Comparison of ENCODE assay signal across 9 mouse cellular contexts in the genomic region with DNA sequence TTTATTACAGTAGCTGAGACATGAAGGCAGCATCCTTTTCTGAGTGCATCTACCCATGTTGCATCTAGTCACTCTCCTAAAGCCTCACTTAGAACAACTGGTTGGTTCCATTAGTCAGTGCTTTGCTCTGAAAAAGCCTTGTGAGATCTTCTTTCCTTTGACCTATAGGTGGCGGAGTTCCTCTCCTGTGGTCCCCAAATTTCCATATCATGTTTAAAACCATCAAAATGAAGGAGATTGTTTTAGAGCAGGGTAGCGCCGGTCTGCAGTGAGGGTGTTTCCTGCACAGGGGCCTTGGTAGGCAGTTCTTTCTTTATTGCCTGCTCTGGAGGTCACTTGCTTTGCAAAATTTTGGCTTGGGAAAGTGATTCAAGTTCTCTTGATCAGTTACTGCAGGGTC. TPM values are rescaled to one million over a fixed set of nuclear protein-coding genes. Genes with fewer than 3 reads are reported as not detected.
DNase-seq lines count a peak whose midpoint lies in the region; ATAC-seq lines count a peak whose summit lies in the region.
"Had no signal": no experiment of that assay in that cellular context is flagged by ENCODE, and none has a peak within 500 bp of the region (broad histone marks: within the 10 kb centered on the region; RNA-seq: fewer than 3 reads in every experiment).

No protein-coding gene starts in this region.

- peak; percentile 12 for DNase-seq in adrenal gland, postnatal 10 days
- no peak for DNase-seq in adrenal gland, postnatal 36 days
- peak; percentile 21 for DNase-seq in kidney, adult 9 months
- no peak for DNase-seq in left cerebral cortex, adult 9 months (ENCODE audit: low spot score in 2 of 2)
- DNase-seq in heart, adult 11 months, result no peak

- no peaks in the 10 kb centered on the region for H3K4me1 ChIP-seq in kidney, embryonic 14.5 days (ENCODE audit: control insufficient read depth, insufficient read depth, low read length)

- no peak overlapping the region for H3K27ac ChIP-seq in kidney, embryonic 14.5 days (ENCODE audit: low read depth, low read length)
- H3K27ac ChIP-seq: heart, embryonic 13.5 days had no signal

- ATAC-seq in kidney, embryonic 14.5 days (ENCODE audit: low FRiP score, low TSS enrichment), result no peak
- peak; percentile 73 for ATAC-seq in CD4-positive, CD25-positive, alpha-beta regulatory T cell, adult 4 months
- ATAC-seq in granulocyte monocyte progenitor cell, adult 5-6 weeks (replicated peaks; ENCODE audit: poor library complexity, severe bottlenecking), result peak; percentile 56

- no peak overlapping the region for H3K4me2 ChIP-seq in kidney, embryonic 14.5 days (replicated peaks; ENCODE audit: low read depth, low read length)
- H3K4me2 ChIP-seq: heart, embryonic 13.5 days had no signal

- no peaks in the 10 kb centered on the region for H3K9me3 ChIP-seq in kidney, embryonic 14.5 days (ENCODE audit: control insufficient read depth, low read length)
- H3K9me3 ChIP-seq: heart, embryonic 13.5 days had no signal

- no peak overlapping the region for H3K9ac ChIP-seq in kidney, embryonic 14.5 days (ENCODE audit: low read depth, low read length)
- H3K9ac ChIP-seq: heart, embryonic 13.5 days had no signal

- H3K4me3 ChIP-seq in kidney, embryonic 14.5 days (ENCODE audit: low read length), result no peak overlapping the region
- H3K4me3 ChIP-seq: heart, embryonic 13.5 days had no signal

- H3K36me3 ChIP-seq in kidney, embryonic 14.5 days (ENCODE audit: control insufficient read depth, insufficient read depth, low read length), result peaks cover 7% of the 10 kb centered on the region; the same call in 1 of the 2 replicates

- no peaks in the 10 kb centered on the region for H3K27me3 ChIP-seq in kidney, embryonic 14.5 days (ENCODE audit: control insufficient read depth, insufficient read depth, low read length)
- H3K27me3 ChIP-seq: heart, embryonic 13.5 days had no signal

- WGBS in kidney, embryonic 14.5 days, result 34% methylated on average over 3 of the region's 3 CpGs

RNA-seq across cellular contexts. Expression of gene Cetn4, which starts 11.8 kb away (rescaled TPM):
- total RNA-seq in adrenal gland, postnatal 10 days (2021), result 1 to 10 TPM; 3.0 to 3.8 TPM
- total RNA-seq in adrenal gland, postnatal 36 days (2021), result 1 to 10 TPM; 3.3 to 7.0 TPM
- 1.2 and 3.7 TPM in 2 replicates for polyA plus RNA-seq in kidney, embryonic 14.5 days (2014; fragmentation: Nextera tagmentation; extraction: Ambion mirVana)
- polyA plus RNA-seq in CD4-positive, CD25-positive, alpha-beta regulatory T cell, adult 4 months (2017; shearing (Covaris generic)), result under 1 TPM; 0.46 to 0.62 TPM
- total RNA-seq in granulocyte monocyte progenitor cell, adult 5-6 weeks (2014; fragmentation: Nextera tagmentation), result 0.26 and 1.0 TPM in 2 replicates
- total RNA-seq in granulocyte monocyte progenitor cell, adult 5-6 weeks (2017), result 0.26 and 1.6 TPM in 2 replicates

RNA-seq across cellular contexts. Expression of gene Bbs12, which starts 12.0 kb away (rescaled TPM):
- 1 to 10 TPM; 2.8 to 5.5 TPM for total RNA-seq in adrenal gland, postnatal 10 days (2021)
- 1 to 10 TPM; 5.1 to 5.5 TPM for total RNA-seq in adrenal gland, postnatal 36 days (2021)
- polyA plus RNA-seq in kidney, embryonic 14.5 days (2014; fragmentation: Nextera tagmentation; extraction: Ambion mirVana), result 8.7 and 10.6 TPM in 2 replicates
- 1 to 10 TPM; 4.6 to 9.5 TPM for polyA plus RNA-seq in CD4-positive, CD25-positive, alpha-beta regulatory T cell, adult 4 months (2017; shearing (Covaris generic))
- total RNA-seq in granulocyte monocyte progenitor cell, adult 5-6 weeks (2014; fragmentation: Nextera tagmentation), result 3.2 and 10.4 TPM in 2 replicates
- total RNA-seq in granulocyte monocyte progenitor cell, adult 5-6 weeks (2017), result 4.4 and 5.4 TPM in 2 replicates

RNA-seq across cellular contexts. Expression of gene Fgf2, which starts 23.8 kb away (rescaled TPM):
- total RNA-seq in adrenal gland, postnatal 10 days (2021), result 1 to 10 TPM; 4.6 to 5.2 TPM
- total RNA-seq in adrenal gland, postnatal 36 days (2021), result 1 to 10 TPM; 3.0 to 7.0 TPM
- 1.4 and 2.2 TPM in 2 replicates for polyA plus RNA-seq in kidney, embryonic 14.5 days (2014; fragmentation: Nextera tagmentation; extraction: Ambion mirVana)
- polyA plus RNA-seq in CD4-positive, CD25-positive, alpha-beta regulatory T cell, adult 4 months (2017; shearing (Covaris generic)), result 1 to 10 TPM; 2.2 to 2.3 TPM
- total RNA-seq in granulocyte monocyte progenitor cell, adult 5-6 weeks (2014; fragmentation: Nextera tagmentation), result 0.11 TPM in 1 of 2 replicates, not detected in the other
- not detected in 2 replicates for total RNA-seq in granulocyte monocyte progenitor cell, adult 5-6 weeks (2017)

Comparison
In these comparisons a context has a peak if more than half of its experiments do, and no peak if none do; other contexts are left out.
1. DNase-seq: peak in adrenal gland, postnatal 10 days (single experiment) and kidney, adult 9 months (single experiment); none in adrenal gland, postnatal 36 days (0 of 2), left cerebral cortex, adult 9 months (0 of 2) and heart, adult 11 months (single experiment).